Mouse (Mus musculus) stomach, embryonic 15.5 days (tissue): ENCODE data around the gene Ptprb. TPM values are rescaled to one million over a fixed set of nuclear protein-coding genes. Genes with fewer than 3 reads are reported as not detected.

Experiments
- ATAC-seq: fragments of 200-750 bp; cut with Nextera tagmentation; 2 replicates; pipeline ENCODE4 v1.8.0; 2017; ENCODE audit warnings: low read depth, moderate number of reproducible peaks, moderate TSS enrichment; ENCODE audit not compliant: insufficient read depth, low FRiP score
- H3K27ac ChIP-seq: fragments of 300-500 bp; sonication (generic); 2 replicates; pipeline ENCODE4 v1.5.1; 2015; ENCODE audit warnings: mild to moderate bottlenecking, inconsistent platforms
- H3K27me3 ChIP-seq: fragments of 300-500 bp; sonication (generic); replicated peaks from 2 replicates; pipeline ENCODE4 v1.6.1; 2015; ENCODE audit warnings: inconsistent platforms
- H3K36me3 ChIP-seq: fragments of 300-500 bp; sonication (generic); 2 replicates; pipeline ENCODE4 v1.6.1; 2015; ENCODE audit warnings: inconsistent platforms
- H3K4me1 ChIP-seq: fragments of 300-500 bp; sonication (generic); 2 replicates; pipeline ENCODE4 v1.6.1; 2015; ENCODE audit warnings: inconsistent platforms
- H3K4me2 ChIP-seq: fragments of 300-500 bp; sonication (generic); 2 replicates; pipeline ENCODE4 v1.6.1; 2015; ENCODE audit warnings: mild to moderate bottlenecking, inconsistent platforms
- H3K4me3 ChIP-seq: fragments of 300-500 bp; sonication (generic); replicated peaks from 2 replicates; pipeline ENCODE4 v1.5.1; 2015; ENCODE audit warnings: inconsistent platforms
- H3K9ac ChIP-seq: fragments of 300-500 bp; sonication (generic); 2 replicates; pipeline ENCODE4 v1.6.1; 2015; ENCODE audit warnings: inconsistent platforms
- H3K9me3 ChIP-seq: fragments of 300-500 bp; sonication (generic); 2 replicates; pipeline ENCODE4 v1.6.1; 2016; ENCODE audit warnings: inconsistent platforms
- WGBS: fragments of 180-500 bp; shearing (Covaris S2); methylation state at CpG from one replicate; pipeline ENCODE4 v1.1.7; 2015; 5-methylcytosine and 5-hydroxymethylcytosine counted together
- polyA plus RNA-seq: library from polyadenylated mRNA; unstranded; fragments of >200 nt; fragmentation: Nextera tagmentation; extraction: Ambion mirVana; gene quantifications from 2 replicates; pipeline ENCODE4 v1.2.1, GENCODE M21; 2015

Ptprb gene
- polyA plus RNA-seq, 1 experiment from 2014 or later: 4.2 TPM

DNA sequence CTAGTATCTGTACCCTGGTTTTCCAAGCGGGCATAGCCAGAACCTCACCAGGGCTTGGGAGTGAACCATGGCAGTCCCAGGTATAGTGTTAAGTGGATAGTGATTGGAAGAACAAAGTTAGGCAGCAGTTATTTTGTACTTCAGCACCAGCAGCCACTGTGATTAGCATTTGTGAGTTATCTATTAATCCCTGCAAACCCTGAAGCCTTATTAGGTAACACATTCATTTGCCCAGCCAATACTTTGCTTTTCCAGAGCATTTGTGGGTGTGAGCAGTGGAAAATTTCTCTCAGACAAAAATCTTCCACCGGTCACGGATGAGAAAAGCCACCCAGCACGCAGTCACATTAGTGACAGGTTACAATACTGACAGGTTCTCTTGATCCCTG lies 7.9 kb upstream of the Ptprb start:
- H3K4me2 ChIP-seq: no peak overlapping the region
- no peak overlapping the region for H3K27ac ChIP-seq
- 62% methylated on average over 4 of the region's 4 CpGs for WGBS
- no peaks in the 10 kb centered on the region for H3K27me3 ChIP-seq
- H3K9me3 ChIP-seq: no peaks in the 10 kb centered on the region
- no peaks in the 10 kb centered on the region for H3K4me1 ChIP-seq
- H3K9ac ChIP-seq: no peak overlapping the region
- no peak for ATAC-seq
- no peak overlapping the region for H3K4me3 ChIP-seq
- H3K36me3 ChIP-seq: no peaks in the 10 kb centered on the region

DNA sequence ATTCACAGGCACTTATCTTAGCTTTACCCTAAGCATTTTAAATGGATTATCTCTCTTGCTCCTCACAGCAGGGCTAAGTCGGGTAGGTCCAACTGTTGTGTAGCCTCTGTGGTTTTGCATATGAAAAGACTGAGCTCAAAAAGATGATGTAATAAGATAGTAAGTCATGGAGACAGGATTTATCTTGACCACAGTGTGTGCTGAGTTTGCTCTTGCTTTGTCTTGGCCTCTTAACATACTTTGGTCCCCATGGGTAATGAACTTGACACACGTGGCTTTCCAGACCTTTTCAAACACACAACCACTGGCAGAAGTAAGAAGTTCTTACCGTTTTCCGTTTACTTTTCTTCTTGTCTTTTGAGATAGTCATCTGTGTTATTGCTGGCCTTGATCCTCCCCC lies 7.0 kb upstream of the Ptprb start:
- Histone ChIP-seq H3K4me1 (no peaks in the 10 kb centered on the region), H3K36me3 (no peaks in the 10 kb centered on the region), H3K27ac (no peak overlapping the region), H3K27me3 (no peaks in the 10 kb centered on the region), H3K4me3 (no peak overlapping the region), H3K9ac (no peak overlapping the region), H3K4me2 (no peak overlapping the region), H3K9me3 (no peaks in the 10 kb centered on the region)
- 41% methylated on average over 4 of the region's 4 CpGs for WGBS
- ATAC-seq: no peak

DNA sequence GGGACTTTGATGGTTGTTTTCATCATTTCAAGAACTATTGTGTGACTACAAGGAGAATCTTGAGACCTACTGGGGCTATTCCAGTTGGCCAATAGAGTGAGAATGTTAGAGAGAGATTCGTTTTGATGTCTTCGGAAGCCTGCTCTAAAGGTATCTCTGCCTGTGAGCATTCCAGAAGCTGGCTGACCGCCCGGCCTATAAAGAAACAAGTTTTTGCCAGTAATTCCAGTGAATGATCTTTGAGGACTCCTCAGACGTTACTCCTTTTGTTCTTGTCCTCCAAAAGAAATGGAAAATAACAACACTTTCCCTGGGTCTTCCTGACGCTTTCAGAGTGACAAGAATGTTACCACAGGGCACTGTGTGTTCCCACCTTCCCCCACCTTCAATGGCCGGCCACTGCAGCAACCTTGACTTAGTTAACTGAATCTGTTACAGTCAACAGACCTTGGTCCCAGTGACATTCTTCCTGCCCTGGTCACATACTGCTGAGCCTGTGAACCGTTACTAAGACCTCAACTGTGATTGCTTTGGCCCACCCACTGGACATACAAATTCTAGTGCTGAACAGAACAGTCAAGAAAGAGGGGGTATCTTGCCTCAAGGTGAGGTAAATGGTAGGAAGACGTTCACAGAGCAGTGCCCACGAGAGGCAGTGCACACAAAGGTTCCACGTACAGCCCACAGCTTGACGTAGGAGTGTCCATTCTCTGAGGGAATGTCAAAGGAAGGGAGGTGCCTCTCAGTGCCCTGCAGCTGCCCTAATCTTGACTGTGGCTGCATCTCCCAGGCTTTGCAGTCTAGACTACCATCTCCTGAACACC lies 4.5 kb upstream of the Ptprb start:
- Histone ChIP-seq H3K4me1 (no peaks in the 10 kb centered on the region), H3K4me2 (no peak overlapping the region), H3K36me3 (no peaks in the 10 kb centered on the region), H3K9me3 (no peaks in the 10 kb centered on the region), H3K27me3 (no peaks in the 10 kb centered on the region), H3K4me3 (no peak overlapping the region), H3K27ac (no peak overlapping the region), H3K9ac (no peak overlapping the region)
- WGBS: 77% methylated on average over 12 of the region's 12 CpGs
- ATAC-seq: no peak

DNA sequence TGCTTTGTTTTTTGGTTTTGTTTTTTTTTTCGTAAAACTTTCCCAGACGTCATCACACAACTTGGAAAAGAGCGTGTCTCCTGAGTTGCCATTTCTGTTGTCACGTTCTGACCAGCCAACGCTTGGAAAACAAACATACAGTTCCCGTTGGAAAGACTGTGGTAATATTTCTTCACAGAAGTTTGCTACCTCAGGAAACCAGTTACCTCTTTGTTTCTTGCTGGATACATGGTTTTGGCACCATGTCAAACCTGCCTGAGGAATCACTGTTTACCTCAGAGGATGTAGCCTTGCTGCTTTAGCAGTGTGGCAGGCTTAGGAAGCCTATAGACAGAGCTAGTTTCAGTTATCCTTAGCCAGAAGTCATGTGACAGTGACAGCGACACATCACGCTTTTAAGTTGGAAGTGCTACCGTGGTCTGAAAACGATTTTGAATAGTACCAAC lies 3.8 kb upstream of the Ptprb start:
- Histone ChIP-seq H3K4me3 (no peak overlapping the region), H3K4me2 (no peak overlapping the region), H3K9me3 (no peaks in the 10 kb centered on the region), H3K4me1 (no peaks in the 10 kb centered on the region), H3K27ac (no peak overlapping the region), H3K9ac (no peak overlapping the region), H3K27me3 (no peaks in the 10 kb centered on the region), H3K36me3 (no peaks in the 10 kb centered on the region)
- 80% methylated on average over 10 of the region's 10 CpGs for WGBS
- no peak for ATAC-seq

DNA sequence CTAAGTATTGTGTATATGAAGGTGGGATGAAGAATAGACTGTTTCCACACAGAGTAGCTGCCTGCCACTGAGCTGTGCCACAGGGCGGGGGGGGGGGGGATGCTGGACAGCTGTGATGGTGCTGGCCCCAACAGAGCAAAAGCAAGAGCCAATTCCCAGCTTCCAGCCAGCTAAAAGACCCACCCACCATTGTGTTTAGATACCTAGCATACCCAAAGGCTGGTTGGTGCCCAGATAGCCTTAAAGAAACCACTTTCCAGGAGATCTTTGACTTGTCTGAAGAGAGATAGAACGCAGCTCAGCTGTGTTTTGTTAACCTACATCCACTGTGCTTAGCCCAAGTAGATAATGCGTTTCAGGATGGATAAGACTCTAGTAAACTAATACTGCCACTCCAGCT lies 3.2 kb upstream of the Ptprb start:
- Histone ChIP-seq H3K27ac (no peak overlapping the region), H3K4me2 (no peak overlapping the region), H3K36me3 (no peaks in the 10 kb centered on the region), H3K4me1 (no peaks in the 10 kb centered on the region), H3K27me3 (no peaks in the 10 kb centered on the region), H3K4me3 (no peak overlapping the region), H3K9me3 (no peaks in the 10 kb centered on the region), H3K9ac (no peak overlapping the region)
- 49% methylated on average over 3 of the region's 3 CpGs for WGBS
- ATAC-seq: no peak

DNA sequence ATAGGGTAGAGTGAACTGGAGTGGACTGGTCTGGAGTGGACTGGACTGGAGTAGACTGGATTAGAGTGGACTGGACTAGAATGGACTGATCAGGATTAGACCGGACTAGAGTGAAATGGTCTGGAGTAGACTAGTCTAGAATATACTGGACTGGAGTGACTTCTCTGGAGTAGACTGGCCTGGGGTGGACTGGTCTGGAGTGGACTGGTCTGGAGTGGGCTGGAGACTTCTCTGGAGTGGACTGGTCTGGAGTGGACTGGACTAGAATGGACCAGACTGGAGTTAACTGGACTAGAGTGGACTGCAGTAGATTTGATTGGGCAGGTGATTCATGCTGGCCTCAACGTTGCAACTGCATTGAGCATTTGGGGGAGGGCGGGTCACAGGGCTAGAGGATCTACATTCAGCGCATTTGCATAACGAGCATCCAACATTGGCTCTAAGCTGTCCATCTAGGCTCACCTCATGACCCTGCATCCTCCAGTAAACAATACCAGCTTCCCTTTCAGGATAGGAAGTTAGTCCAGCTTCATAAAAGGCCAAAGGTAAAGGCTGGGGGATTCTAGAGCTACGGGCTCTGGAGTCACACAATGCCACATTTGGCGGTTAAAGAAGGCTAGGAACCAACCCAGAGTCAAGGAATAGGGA lies 11.5 kb downstream of the Ptprb start:
- H3K27ac ChIP-seq: no peak overlapping the region
- H3K36me3 ChIP-seq: no peaks in the 10 kb centered on the region
- no peak overlapping the region for H3K4me3 ChIP-seq
- H3K4me1 ChIP-seq: no peaks in the 10 kb centered on the region
- 87% methylated on average over 7 of the region's 7 CpGs for WGBS
- no peak overlapping the region for H3K4me2 ChIP-seq
- no peaks in the 10 kb centered on the region for H3K27me3 ChIP-seq
- no peaks in the 10 kb centered on the region for H3K9me3 ChIP-seq
- no peak overlapping the region for H3K9ac ChIP-seq
- no peak for ATAC-seq

DNA sequence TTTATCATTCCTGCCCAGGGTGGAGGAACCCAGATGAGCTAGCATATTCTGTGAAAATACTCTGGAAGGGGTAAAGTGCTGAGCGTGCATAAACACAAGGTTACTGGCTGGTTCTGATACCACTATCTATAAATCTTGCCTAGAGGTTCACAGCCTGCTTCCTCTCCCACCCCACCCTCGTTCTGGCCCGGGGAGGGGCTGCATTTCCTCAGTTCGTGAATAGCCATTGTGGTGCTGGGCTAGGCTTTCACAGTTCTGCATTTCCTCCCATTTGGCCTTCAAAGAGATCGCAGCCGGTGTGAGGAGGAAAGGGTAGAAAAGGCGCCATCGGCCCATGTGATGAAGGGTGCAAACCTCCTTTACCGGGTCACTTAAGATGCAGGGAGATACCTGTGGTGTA lies 12.8 kb downstream of the Ptprb start:
- no peak overlapping the region for H3K4me2 ChIP-seq
- no peaks in the 10 kb centered on the region for H3K9me3 ChIP-seq
- H3K4me1 ChIP-seq: no peaks in the 10 kb centered on the region
- no peak overlapping the region for H3K4me3 ChIP-seq
- 31% methylated on average over 9 of the region's 9 CpGs for WGBS
- ATAC-seq: no peak
- H3K27ac ChIP-seq: no peak overlapping the region
- no peak overlapping the region for H3K9ac ChIP-seq
- no peaks in the 10 kb centered on the region for H3K27me3 ChIP-seq
- H3K36me3 ChIP-seq: no peaks in the 10 kb centered on the region

DNA sequence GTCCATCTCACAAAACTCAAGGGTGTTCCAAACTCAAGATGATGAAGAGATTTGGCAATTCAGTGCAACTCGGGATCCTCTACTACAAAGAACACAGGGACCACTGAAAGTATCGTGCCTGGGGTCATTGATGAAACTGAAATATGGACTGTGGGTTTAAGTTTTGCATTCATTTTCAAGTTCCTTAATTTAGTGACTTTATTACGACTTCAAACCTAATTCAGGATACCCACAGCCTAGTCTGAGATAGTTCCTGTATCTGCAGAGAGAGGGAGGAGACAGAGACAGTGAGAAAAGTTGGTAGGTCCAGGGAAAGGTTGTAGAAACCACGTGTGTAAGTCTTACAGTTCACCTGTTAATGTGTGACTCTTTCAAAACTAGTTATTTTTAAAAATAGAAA lies 15.2 kb downstream of the Ptprb start:
- no peaks in the 10 kb centered on the region for H3K36me3 ChIP-seq
- no peaks in the 10 kb centered on the region for H3K27me3 ChIP-seq
- 72% methylated on average over 4 of the region's 4 CpGs for WGBS
- H3K4me3 ChIP-seq: no peak overlapping the region
- ATAC-seq: no peak
- H3K9ac ChIP-seq: no peak overlapping the region
- H3K4me1 ChIP-seq: no peaks in the 10 kb centered on the region
- no peaks in the 10 kb centered on the region for H3K9me3 ChIP-seq
- no peak overlapping the region for H3K27ac ChIP-seq
- no peak overlapping the region for H3K4me2 ChIP-seq

DNA sequence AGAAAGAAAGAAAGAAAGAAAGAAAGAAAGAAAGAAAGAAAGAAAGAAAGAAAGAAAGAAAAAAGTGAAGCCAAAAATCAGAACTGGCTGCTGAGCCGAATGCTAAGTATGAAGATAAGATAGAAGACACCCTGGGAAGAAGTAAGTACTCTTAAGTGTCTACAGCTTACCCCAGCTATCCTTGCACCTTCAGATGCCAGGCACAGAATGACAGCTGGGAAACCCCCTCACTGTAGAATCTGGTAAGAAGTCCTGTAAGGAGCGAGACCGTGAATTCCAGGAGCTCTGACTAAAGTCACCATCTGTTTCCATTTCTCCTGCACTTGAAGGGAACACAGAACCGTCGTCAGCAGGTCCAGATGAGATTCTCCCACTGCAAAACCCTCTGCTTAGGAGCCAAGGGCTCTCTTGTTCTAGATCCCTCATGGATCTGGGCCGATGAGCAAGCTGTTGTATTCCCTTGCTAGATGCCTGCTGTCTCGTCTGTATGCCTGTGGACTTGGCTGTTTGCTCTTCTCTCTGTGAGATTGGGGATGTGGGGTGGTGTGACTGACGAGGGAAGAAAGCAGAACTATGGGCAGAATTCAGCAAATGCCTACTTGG lies 15.9 kb downstream of the Ptprb start:
- no peak overlapping the region for H3K9ac ChIP-seq
- no peak overlapping the region for H3K27ac ChIP-seq
- no peak for ATAC-seq
- no peaks in the 10 kb centered on the region for H3K36me3 ChIP-seq
- no peaks in the 10 kb centered on the region for H3K27me3 ChIP-seq
- H3K9me3 ChIP-seq: no peaks in the 10 kb centered on the region
- 57% methylated on average over 8 of the region's 8 CpGs for WGBS
- no peak overlapping the region for H3K4me3 ChIP-seq
- no peak overlapping the region for H3K4me2 ChIP-seq
- no peaks in the 10 kb centered on the region for H3K4me1 ChIP-seq

DNA sequence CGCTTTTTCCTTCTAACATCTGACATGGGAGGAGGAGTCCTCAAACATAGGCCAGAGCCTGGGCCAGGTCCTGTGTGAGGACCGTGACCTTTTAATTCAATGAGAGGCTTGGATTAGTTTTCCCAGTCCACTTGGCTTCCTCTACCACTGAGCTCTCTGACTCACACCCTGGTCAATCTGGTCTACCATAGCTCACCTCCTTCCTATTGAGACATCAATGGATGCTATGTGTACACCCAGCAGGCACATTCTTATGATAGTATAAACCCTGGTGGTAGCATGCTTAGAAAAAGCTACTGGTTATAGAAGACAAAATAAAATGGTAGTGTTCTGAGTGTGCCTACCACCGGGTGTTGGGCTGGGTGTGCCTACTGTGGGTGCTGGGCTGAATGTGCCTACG lies 21.1 kb downstream of the Ptprb start:
- Histone ChIP-seq H3K4me3 (no peak overlapping the region), H3K36me3 (no peaks in the 10 kb centered on the region), H3K9me3 (no peaks in the 10 kb centered on the region), H3K4me2 (no peak overlapping the region), H3K27ac (no peak overlapping the region), H3K4me1 (peaks cover 13% of the 10 kb centered on the region), H3K9ac (no peak overlapping the region), H3K27me3 (peaks cover 9% of the 10 kb centered on the region)
- ATAC-seq: no peak
- 79% methylated on average over 4 of the region's 4 CpGs for WGBS

DNA sequence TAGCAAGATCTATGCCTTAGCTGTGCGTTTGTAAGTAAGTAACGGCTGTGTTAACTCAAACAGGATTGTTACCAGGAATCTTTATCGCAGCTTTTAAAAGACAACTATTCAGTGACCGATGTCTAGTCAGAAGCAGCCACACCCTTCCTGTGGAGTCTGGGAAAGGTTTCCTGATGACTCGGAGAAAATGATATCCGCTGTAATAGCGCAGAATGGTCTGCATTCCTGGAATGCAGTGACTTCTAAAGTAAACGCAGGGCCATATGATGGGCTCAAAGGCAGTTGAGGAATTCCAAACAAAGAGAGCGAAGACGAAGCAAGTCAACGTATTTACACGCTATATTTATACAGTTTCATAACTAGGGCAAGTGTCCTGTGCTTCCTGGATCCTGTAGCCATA lies 22.5 kb downstream of the Ptprb start:
- Histone ChIP-seq H3K4me1 (peaks cover 16% of the 10 kb centered on the region), H3K9me3 (no peaks in the 10 kb centered on the region), H3K9ac (no peak overlapping the region), H3K4me3 (no peak overlapping the region), H3K27ac (no peak overlapping the region), H3K4me2 (peak overlapping the region; percentile 30), H3K36me3 (no peaks in the 10 kb centered on the region), H3K27me3 (peaks cover 16% of the 10 kb centered on the region)
- no peak for ATAC-seq
- 13% methylated on average over 12 of the region's 12 CpGs for WGBS

DNA sequence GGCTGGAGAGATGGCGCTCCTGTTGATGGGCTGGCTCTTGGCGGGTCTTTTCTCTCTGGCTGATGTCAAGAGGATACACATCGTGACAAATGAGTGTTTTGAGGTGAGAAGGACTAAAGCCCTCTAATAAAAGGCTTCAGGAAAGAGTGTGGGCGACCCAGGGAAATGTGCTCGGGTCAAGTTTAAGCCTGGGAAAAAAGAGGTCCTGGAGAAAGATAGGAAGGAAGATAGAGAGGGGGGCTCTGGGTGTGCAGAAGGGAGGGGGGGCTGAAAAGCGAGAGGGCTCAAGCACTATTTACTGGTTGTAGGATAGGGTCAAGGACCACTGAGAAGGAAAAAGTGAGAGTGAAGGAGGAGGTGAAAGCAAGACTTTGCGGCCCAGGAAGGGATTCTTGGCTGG lies 25.5 kb downstream of the Ptprb start:
- H3K9ac ChIP-seq: no peak overlapping the region
- H3K27ac ChIP-seq: no peak overlapping the region
- no peaks in the 10 kb centered on the region for H3K36me3 ChIP-seq
- no peak; the same call in 1 of the 2 replicates for ATAC-seq
- peaks cover 16% of the 10 kb centered on the region for H3K27me3 ChIP-seq
- H3K4me3 ChIP-seq: peak overlapping the region; percentile 48
- H3K9me3 ChIP-seq: no peaks in the 10 kb centered on the region
- 25% methylated on average over 7 of the region's 7 CpGs for WGBS
- peaks cover 16% of the 10 kb centered on the region for H3K4me1 ChIP-seq
- H3K4me2 ChIP-seq: peak overlapping the region; percentile 90
